Mouse (Mus musculus) spleen, postnatal 14 days (tissue): ENCODE data around the gene Clp1.

Experiments used
- DNase-seq, 2 experiments: peaks; one replicate each; pipeline ENCODE4 v3.0.0; 2021 to 2022; ENCODE audit warnings: low spot score in 2 of 2

The Clp1 gene

GRCm38 (mm10) chr2:84714422-84714810, 12.7 kb downstream of the Clp1 start:
- DNase-seq = peak in 1 of 2 experiments; percentile 49

GRCm38 (mm10) chr2:84711898-84712297, 15.3 kb downstream of the Clp1 start:
- DNase-seq = no peak

GRCm38 (mm10) chr2:84707523-84707922, 19.6 kb downstream of the Clp1 start:
- DNase-seq = no peak

GRCm38 (mm10) chr2:84705295-84705694, 21.9 kb downstream of the Clp1 start:
- DNase-seq = no peak

- no peak for DNase-seq
Observed at GRCm38 (mm10) chr2:84704329-84704728, 22.8 kb downstream of the Clp1 start.

GRCm38 (mm10) chr2:84703497-84703896, 23.7 kb downstream of the Clp1 start:
- DNase-seq = no peak

GRCm38 (mm10) chr2:84695007-84695695, 32.0 kb downstream of the Clp1 start:
- no peak for DNase-seq

- no peak for DNase-seq
Observed at GRCm38 (mm10) chr2:84690050-84690449, 37.1 kb downstream of the Clp1 start.

- DNase-seq = no peak
Observed at GRCm38 (mm10) chr2:84688080-84688844, 38.9 kb downstream of the Clp1 start.

- no peak for DNase-seq
Observed at GRCm38 (mm10) chr2:84682605-84683183, 44.5 kb downstream of the Clp1 start.

GRCm38 (mm10) chr2:84679016-84679415, 48.1 kb downstream of the Clp1 start, which contains the start of gene Tmx2:
Gene Tmx2 (minus strand): TSS chr2:84679140.
- DNase-seq = no peak

- peak; percentile 73 to 82 for DNase-seq
Observed at GRCm38 (mm10) chr2:84677968-84678880, 48.9 kb downstream of the Clp1 start, which contains the start of the genes Gm28635 and Med19. Gene Gm28635 (minus strand): TSS chr2:84678041. Gene Med19 (plus strand): TSS chr2:84678402.

GRCm38 (mm10) chr2:84677270-84677967, 49.7 kb downstream of the Clp1 start:
- DNase-seq = peak in 1 of 2 experiments; percentile 32
